Mouse (Mus musculus): ENCODE measurements around the gene Zfhx2. TPM values are rescaled to one million over a fixed set of nuclear protein-coding genes. Genes with fewer than 3 reads are reported as not detected.
"Not testable (repeated sequence)": the region's sequence is repeated elsewhere in the genome, so short reads cannot be mapped to it uniquely, and the experiment has no call there.

Zfhx2 gene
- polyA plus RNA-seq, 2 experiments from 2014 or later, result 5.4 to 5.5 TPM

DNA sequence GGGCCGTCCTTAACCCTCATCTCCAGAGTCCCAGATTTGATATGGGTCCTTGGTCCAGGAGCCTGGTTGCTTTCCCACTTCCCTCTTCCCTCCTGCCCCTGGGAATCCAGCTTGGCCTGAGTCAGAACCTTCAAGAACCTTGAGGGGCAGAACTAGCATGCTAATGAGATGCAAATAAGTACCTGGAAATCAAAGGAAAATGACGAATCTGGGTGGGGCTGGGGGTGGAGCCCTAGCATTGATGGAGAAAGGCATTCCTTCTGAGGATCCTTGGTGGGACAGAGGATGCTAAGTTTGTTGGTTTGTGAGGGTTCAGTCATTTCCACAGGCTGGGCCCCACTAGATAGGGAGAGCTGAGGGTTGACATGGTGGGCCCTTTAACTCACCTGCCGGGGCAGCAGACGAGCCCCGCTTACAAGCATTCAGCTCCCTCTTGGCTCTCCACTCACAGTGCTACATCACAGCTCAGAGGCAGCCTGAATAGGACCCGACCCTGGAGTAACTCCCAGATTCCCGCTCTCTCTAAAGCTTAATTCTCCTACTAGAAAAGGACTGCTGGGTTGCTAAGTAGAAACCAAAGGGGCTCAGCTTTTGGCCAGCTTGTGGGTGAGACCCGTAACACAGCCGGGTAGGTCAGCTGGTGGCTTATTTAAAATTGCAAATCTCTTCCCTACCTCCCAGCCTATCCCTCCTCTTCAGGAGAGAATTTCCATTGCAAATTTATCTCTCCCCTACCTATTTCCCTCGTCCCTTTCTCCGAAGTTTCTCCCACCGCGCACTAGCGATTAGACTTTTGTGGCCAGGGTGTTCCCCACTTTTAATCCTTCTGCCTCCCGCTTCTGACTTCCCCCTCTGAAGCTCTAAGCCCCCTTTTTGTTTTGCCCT is 14.4 kb downstream of the Zfhx2 start:
- ATAC-seq, result no peak

DNA sequence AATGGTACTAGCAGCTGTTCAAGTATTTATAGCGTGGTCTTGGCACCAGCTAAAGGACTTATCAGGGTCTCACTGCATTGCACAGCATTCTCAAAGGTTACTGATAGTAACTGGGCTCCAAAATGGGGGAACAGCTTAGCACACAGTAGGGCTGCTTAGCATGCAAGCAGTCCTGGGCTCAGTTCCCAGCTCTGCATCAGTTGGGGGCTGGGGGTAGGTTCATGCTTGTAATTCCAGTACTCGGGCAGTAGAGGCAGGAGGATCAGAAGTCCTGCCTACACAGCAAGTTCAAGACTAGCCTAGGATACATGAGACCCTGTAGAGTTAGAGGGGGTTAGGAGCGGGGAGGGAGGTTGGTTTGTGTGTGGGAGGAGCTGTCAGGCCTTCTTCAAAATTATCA is 15.2 kb downstream of the Zfhx2 start:
- ATAC-seq, result no peak

DNA sequence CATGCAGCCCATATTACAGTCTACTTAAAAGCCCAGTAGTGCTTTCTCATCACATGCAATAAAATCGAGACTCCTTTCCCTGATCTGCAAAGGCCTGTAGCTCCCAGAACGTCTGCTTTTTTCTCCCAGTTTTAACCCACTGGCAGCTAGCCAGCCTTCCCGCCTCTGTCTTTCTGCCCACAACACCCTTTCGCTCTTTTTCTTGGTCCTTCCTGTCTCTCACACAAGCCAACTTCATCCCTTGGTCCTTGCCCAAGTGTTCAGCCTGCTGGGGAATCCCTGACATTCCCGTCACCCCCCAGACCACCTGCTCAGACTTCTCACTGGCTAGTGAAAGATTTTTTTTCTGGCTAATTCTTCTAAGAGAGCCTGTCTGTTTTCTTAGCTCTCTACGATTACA is 15.9 kb downstream of the Zfhx2 start:
- no peak for ATAC-seq

DNA sequence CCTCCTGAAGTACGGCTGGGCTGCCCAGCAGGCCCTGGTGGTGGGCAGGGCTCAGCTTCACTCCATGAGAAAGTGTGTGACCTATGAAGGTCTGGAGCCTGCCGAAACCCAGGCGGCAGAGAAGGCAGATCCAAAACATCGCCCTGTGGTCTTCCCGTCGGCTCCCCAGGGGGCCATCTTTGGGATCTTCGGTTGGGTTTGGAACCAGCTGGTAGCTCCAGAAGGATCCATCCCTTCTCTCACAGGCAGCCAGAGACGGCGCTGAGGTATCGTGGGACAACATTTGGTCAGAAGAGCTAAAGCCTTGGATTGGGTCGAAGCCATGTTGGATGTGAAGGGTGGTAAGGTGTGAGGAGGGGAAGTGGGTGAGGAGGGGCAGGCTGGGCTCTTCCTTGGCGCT is 17.7 kb downstream of the Zfhx2 start:
- no peak for ATAC-seq

GRCm38 (mm10) chr14:55071756-55072155 is 20.4 kb downstream of the Zfhx2 start:
- no peak for ATAC-seq

DNA sequence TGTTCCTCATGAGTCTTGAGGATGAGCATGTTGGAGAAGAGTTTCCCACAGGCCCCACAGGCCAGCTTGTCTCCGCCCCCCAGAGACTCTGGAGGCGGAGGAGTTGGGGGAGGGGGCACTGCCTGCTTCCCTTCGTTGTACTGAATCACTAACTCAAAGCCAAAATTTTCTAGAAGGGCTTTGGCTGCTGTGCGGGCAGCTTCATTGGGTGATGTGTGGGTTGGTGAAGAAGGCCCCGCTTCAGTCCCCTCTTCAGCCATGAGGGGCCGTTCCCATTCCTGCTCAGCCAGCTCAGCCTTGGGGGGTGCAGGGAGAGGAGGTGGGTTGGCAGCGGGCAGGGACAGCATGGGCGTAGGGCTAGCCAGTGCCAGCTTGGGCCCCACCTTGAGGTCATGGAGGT is 26.1 kb downstream of the Zfhx2 start:
- ATAC-seq, result no peak

GRCm38 (mm10) chr14:55065391-55065790 is 26.7 kb downstream of the Zfhx2 start:
- no peak for ATAC-seq

DNA sequence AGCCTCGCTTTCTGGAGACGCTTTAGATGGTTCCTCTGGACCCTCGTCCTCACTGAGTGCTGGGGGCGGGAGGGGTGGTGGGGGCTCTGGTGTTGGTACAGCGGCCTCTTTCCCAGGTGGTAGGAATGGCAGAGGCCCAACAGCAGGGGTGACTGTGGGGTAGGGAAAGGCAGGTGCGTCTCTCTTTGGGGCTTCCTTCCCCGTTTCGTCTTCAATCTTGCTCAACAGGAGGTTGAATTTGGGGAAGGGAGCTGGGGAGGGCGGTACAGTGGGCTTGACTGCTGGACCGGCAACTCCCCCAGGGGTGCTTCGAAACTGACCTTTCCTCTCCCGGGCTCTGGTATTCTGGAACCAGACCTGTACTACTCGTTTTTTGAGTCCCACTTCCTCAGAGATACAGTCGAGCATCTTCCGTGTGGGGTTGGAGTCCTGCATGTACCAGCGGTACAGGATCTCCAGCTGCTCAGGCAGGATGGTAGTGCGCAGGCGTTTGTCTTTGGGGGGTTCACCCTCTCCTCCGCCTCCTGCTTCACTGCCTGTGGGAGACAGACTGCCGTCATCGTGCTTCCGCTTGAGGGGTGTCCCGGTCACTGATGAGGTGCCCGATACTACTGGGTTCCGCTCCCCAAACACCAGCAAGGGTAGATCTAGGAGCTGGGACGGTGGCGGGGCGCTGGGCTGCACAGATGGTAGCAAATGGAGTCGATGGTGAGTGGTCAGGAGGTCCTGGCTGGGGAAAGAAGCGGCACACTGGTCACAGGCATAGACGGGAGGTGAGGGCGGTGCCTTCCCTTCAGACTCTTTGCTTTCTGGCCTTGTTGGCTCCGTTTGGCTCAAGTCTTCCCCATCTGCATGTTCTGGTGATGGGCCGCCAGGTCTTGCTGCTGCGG is 27.4 kb downstream of the Zfhx2 start:
- ATAC-seq, result no peak

GRCm38 (mm10) chr14:55063581-55064381 is 28.3 kb downstream of the Zfhx2 start:
- no peak for ATAC-seq

GRCm38 (mm10) chr14:55063117-55063516 is 29.0 kb downstream of the Zfhx2 start:
- ATAC-seq, result no peak

GRCm38 (mm10) chr14:55062626-55063025 is 29.5 kb downstream of the Zfhx2 start:
- ATAC-seq, result no peak

DNA sequence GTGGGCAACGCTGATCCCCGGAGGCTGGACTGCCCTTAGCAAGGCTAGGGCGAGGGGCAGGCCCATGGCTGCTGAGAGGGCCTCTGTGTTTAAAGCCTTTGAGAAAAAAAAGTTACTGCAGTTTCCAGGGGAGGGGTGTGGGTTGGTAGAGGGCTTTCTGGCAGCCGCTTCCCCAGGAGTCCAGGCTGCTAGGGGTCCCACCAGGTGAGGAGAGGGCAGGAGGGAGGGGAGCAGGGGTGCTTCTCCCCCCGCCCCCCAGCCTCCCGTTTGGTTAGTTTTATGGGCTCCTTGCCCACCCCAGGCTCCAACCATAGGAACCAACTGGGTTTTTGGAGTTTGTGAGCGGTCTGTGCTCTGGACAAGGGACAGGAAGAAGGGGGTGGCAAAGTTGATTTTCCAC is 30.3 kb downstream of the Zfhx2 start:
- ATAC-seq, result no peak

- no peak for ATAC-seq
These were observed 32.2 kb downstream of the Zfhx2 start for GRCm38 (mm10) chr14:55059931-55060330.

DNA sequence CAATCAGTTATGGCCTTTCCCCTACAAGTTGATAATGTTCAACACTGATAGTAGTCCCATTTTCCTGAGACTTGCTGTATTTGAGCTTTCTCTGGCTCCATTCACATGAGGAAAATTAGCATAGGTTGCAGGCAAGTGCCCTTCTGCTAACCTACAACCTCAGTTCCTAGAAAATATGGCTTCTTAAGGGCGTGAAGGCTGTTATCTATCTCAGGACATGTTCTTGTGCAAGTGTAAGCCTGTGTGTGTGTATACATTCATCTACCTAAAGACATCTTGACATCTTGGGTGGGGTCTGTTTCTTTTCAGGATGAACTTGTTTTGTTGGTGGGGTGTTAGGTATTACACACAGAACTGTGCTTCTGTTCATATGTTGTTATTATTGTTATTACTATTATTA is 33.1 kb downstream of the Zfhx2 start:
- no peak for ATAC-seq

GRCm38 (mm10) chr14:55055167-55055834 is 36.8 kb downstream of the Zfhx2 start:
- ATAC-seq, result no peak

- ATAC-seq, result no peak
These were observed 37.9 kb downstream of the Zfhx2 start for GRCm38 (mm10) chr14:55054191-55054749.

DNA sequence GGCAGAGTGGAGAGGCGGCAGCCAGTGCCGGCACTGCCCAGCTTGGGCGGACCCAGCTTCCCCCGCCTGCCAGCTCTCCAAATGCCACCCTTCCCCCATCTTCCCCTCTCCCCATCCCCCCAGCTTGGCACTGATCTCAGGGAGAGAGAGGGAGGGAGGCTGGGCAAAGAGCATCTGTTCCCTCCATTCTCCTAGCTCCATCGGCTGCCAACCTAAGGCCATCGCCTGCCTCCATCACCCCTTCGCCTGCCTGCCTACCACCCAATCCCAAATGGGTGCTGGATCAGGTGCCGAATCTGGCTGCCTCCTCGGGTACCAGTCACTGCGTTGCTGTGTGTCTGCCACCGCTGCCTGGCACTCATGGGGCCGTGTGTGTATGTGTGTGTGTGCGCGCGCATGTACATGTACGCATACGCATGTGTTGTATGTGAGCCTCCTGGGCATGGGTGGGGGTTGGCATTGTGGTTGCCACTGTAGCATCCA is 38.4 kb downstream of the Zfhx2 start:
- ATAC-seq, result no peak

DNA sequence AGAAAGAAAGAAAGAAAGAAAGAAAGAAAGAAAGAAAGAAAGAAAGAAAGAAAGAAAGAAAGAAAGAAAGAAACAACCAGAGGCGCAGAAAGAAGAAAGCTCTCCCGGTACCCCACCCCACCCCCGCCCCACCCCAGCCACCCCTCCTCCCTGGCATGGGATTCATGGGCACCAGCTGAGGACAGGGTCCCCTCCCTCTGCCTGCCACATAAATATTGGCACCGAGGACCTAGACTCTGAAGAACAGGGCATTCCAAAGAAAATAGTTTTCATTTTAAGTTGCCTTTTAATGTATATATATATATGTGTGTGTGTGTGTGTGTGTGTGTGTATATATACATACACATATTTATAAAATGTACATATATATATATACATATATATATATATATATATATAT is 39.1 kb downstream of the Zfhx2 start:
- no peak for ATAC-seq

DNA sequence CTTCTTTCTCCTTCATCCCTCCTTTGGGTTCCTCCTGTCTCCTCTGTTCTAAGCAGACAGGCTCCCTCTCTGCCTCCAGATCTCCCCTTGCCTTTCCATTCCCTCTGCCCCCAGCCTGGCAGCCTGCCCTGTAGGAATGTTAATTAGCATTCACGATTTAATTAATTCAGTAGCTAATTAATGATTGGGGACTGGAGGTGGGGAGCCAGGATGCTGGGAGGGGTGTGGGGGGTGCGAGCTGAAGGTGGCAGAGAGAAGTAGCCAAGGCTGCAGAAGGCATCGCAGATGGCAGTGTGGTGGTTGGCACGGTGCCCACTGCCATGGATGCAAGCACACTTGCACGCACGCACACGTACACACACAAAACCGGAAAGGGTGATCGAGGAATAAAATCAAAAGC is 39.6 kb downstream of the Zfhx2 start:
- ATAC-seq, result no peak

DNA sequence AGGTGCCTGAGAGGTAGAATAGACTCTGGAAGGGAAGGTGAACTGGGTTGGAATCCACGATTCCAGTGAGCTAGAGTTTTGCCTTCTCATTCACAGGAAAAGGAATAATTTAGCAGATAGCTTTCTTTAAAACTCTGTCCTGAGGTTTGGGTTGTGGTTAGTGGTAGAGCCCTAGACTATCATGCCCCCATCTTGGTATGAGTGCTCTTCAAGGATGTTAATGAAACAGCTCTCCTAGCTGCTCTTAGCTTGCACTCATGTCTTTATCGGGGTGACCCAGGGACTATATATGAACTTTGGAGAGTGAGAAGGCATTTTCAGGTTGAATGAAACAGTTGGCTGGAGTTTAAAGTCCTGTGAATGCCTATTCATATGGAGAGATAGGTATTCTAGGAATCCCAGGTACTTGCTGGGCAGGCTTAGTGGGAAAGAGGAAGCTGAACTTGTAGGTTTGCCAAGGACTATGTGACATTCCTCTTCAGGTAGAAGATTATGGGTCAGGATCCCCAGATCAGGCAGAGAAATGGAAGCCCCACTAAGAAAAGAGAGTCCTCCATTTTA is 44.1 kb downstream of the Zfhx2 start:
- no peak for ATAC-seq

DNA sequence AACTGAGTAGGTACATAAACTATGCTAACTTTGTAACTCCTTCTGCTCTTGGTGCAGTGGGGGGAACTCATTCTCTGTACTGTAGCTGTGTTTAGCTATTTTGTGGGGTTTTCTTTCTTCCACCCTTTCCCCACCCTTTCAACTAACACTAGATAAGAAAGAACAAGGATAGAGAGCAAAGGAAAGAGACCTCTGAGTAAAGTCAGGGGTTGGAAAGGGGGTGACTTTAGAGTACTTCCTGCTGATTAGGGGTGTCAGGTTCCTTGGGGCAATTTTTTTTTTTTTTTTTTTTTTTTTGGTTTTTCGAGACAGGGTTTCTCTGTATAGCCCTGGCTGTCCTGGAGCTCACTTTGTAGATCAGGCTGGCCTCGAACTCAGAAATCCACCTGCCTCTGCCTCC is 48.4 kb downstream of the Zfhx2 start:
- ATAC-seq, result not testable (repeated sequence)

Measured in activated CD4-positive, CD25-positive, alpha-beta regulatory T cell, adult 4 months (primary cell).